Mouse (Mus musculus) brain, embryonic 14.5 days (tissue): ENCODE results near the gene 1500011B03Rik. TPM values are rescaled to one million over a fixed set of nuclear protein-coding genes. Genes with fewer than 3 reads are reported as not detected.

Source experiments
- DNase-seq: peaks from one replicate; pipeline ENCODE4 v3.0.0-alpha.2; 2011; ENCODE audit warnings: low read depth
- CTCF ChIP-seq: fragments of 200-500 bp; IDR thresholded peaks from 2 replicates; pipeline ENCODE4 v1.5.1; 2012; ENCODE audit warnings: inconsistent platforms, mild to moderate bottlenecking, moderate library complexity, borderline replicate concordance; ENCODE audit not compliant: insufficient read depth, insufficient read length; ENCODE audit errors: extremely low read depth
- POLR2A ChIP-seq: fragments of 200-500 bp; IDR thresholded peaks from 2 replicates; pipeline ENCODE4 v1.6.1; 2012; ENCODE audit warnings: mild to moderate bottlenecking, inconsistent platforms, borderline replicate concordance; ENCODE audit not compliant: poor library complexity, insufficient read depth, insufficient read length, severe bottlenecking; ENCODE audit errors: extremely low read depth
- polyA plus RNA-seq: library from polyadenylated mRNA; depleted of rRNA; stranded (reverse); fragments of >200 nt; gene quantifications from 2 replicates; pipeline ENCODE4 v1.2.3, GENCODE M21; 2012; rRNA removed

The 1500011B03Rik gene
- polyA plus RNA-seq, 1 experiment = 204 TPM

DNA sequence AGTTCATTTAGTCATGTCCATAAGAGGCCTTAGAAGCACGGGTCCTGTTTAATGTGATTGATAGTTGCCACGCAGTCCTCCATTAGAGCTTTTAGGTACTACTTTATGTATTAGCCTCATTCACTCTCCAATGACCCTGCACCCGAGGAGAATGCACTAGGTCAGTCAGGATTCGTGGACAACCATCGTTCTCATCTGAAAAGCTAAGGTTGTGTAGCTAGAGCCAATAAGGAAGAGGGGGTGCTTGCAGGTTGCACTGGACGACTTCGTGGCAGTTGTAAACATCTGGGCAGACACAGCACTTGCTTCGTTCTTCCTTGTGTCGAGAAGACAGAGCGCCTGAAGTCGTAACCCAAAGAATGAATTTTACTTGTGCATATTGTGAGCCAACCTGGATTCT lies 49.5 kb downstream of the 1500011B03Rik start:
- TF ChIP-seq CTCF = no peak
- TF ChIP-seq POLR2A = no peak
- no peak for DNase-seq

DNA sequence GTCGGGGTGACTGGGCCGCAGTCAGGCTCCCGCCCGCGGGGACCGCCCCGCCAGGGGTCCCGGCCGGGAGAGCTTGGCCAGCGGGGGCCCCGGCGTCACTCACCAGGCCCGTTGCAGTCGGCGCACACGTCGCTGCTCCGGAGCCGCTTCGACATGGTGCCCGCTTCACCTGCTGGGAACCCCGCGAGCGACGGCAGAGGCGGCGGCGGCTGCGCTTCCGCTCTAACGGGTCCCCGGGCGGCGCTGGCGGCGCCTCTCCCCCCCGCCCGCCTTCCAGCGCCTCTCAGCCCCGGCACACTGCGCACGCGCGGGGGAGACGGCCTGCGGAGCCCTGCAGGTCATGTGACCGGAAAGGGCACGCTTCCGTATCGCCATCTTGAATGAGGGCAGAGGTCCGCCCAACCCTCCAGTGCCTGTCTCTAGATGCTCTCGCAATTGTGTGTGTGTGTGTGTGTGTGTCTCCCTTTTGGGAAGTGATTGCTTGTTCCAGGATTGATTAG lies 50.0 kb downstream of the 1500011B03Rik start:
- peak; percentile 99 for DNase-seq
- TF ChIP-seq CTCF = no peak
- TF ChIP-seq POLR2A = peak; percentile 79

DNA sequence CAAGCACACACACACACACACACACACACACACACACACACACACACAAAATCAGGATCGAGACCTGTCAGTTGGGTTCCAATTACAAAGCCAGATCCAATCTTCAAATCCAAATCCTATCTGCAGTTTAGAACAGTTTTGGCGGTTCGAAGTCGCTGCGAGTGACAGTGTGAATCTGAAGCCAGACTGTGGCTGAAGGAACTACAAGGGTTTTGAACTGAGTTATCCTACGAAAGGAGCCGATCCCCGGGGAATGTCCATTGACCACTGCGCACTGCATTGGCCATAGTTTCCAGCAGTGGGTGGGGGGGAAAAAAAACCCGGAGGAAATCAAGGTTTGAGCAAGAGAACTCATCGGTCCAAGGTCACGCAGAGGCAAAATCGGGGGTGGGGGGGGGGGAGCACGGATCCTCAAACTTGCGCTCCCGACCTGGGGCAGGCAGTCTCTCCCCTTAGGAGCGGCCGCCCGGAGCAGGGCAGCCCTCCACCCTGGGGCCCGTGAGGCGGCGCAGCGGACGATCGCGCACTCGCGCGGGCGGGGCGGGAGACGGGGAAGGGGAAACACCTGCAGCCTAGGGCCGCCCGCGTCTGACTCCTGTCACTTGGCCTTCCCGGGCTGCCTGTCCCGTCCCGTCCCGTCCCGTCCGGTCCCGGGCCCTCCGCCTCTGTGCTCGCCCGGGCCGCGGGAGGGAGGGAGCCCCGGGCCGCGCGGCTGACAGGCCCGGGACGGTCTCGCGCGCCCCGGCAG lies 50.6 kb downstream of the 1500011B03Rik start:
- DNase-seq = no peak
- TF ChIP-seq POLR2A (no peak), CTCF (no peak)

DNA sequence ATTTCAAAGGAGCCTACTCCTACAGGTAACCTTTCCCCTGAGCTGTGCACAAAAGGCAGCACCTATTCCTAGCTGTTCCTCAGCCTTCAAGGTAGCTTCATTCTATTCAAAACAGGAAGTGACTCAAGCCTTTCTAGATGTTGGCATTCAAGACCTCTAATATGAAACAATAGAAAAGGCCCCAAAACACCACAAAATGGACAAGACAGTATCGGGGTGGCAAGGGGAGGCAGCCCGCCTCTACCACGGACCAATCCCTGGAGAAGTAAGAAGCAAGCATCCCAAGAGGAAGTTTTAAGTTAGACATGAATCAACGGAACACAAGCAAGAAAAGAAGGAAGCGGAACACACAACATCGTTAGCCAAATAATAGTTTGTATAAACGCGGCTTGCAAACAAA lies 51.5 kb downstream of the 1500011B03Rik start:
- no peak for TF ChIP-seq CTCF
- TF ChIP-seq POLR2A = no peak

DNA sequence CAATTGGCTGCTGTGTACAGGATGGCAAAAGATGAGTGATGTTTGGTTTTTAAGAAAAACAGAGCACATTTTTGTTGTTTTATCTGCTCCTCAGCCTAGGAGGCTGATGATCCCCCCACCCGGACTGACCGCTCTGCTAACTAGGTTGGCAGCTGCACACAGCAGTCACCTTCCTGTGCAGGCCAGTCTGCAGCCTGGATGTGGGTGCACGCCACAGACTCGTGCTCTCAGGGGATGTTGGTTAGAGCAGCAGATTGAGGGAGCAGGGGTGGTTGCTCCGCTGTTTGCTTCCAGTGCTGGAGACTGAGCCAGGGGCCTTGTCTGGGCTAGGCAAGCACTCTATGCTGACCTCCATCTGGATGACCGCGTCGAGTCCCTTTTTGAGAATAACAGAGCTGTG lies 53.5 kb downstream of the 1500011B03Rik start:
- no peak for DNase-seq
- TF ChIP-seq POLR2A (no peak), CTCF (no peak)

More for the DNA sequence above, 51.5 kb downstream of the 1500011B03Rik start:
- DNase-seq = no peak

DNA sequence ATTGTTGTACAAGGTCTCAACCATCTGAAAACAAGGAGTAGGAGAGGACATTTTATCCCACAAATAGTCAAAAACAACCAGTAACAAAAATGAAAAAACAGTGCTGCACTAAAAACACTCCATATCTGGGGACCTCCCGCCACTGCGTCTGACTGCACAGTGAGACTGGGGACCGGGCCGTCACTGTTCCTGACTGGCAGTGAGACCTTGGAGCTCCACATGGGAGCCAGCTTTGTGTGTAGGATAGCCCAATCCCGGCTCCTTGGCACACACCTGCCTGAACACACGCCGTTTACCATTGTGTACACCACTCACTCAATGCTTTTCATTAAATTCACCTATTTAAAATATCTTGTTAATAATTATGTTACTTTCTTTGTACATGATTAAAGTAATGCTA lies 56.1 kb downstream of the 1500011B03Rik start:
- TF ChIP-seq CTCF (no peak), POLR2A (no peak)
- no peak for DNase-seq

DNA sequence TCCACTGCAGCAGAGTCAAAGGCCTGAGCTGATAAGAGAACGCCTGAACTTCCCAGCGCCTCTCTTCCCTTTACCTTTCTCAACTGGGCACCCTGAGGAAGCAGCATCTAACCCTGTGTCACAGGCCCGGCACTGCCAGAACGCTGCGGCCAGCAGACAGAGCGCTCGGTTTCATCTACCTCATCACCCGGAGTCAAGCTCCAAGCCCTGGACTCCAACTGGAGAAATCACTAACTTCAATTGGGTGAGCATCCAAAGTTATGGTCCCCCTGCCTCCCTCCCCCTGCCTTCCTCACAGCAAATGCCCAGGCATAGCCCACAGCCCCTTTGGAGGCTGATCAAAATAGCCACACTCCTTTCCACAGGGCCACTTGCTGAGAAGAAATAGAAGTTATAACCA lies 56.6 kb downstream of the 1500011B03Rik start:
- DNase-seq = no peak
- no peak for TF ChIP-seq CTCF
- no peak for TF ChIP-seq POLR2A

DNA sequence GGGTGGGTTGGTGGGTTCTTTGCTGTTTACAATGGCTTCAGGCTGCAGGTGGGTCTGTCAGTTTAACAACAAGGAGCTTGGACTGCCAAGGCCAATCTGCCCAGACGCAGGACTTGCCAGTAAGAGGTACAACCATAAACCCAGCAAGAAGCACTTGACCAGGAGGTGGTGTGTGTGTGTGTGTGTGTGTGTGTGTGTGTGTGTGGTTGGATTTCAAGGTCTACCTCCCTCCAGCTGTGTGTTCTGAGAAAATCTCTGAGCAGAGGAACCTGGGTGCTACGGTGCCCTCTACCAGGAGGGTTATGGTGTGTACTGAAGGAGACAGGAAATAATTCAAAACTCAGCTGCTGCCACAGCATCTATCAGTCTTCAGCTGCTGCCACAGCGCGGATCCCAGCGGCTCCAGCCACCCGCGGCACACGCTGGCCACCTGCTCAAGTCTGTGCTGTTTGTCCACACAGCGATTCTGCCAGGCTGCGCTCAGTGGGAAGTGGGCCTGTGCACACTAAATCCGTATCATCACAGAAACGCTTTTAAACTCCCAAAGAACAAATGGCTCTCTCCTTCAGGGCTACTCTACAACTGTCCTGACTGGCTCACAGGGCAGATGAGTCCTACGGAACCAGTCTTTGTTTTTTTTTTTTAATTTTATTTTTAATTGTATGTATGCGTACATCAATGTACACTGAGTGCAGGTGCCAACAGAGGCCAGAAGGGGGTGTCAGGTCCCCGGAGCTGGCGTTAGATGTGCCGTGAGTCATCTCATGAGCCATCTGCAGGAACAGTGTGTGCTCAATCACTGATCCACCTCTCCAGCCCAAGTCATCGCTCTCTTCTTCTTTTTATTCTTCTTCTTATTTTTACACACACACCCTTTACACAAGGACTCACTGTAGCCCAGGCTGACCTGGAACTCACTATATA lies 58.2 kb downstream of the 1500011B03Rik start:
- DNase-seq = peak; percentile 29
- TF ChIP-seq CTCF (0 out of 2 replicates have a peak, but pooled peaks have one; percentile 11), POLR2A (no peak)

DNA sequence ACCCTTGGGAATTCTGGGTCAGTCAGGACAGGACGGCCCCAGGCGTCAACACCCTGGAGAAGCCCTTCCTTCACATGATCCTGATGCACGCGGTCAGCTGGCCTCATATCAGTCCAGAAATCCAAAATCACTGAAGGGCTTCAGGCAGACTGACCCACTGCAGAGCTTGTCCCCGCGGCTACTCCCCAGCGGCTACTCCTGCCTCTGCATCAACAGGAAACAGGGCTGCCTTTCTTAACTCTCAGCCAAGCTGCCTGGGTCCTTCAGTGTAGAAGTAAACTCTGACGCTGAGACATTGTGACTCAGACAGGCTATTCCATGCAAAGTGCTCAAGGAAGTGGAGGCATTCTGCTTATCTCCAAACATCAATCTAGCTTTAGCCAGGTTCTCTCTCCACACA lies 61.3 kb downstream of the 1500011B03Rik start:
- no peak for DNase-seq
- no peak for TF ChIP-seq POLR2A
- no peak for TF ChIP-seq CTCF

DNA sequence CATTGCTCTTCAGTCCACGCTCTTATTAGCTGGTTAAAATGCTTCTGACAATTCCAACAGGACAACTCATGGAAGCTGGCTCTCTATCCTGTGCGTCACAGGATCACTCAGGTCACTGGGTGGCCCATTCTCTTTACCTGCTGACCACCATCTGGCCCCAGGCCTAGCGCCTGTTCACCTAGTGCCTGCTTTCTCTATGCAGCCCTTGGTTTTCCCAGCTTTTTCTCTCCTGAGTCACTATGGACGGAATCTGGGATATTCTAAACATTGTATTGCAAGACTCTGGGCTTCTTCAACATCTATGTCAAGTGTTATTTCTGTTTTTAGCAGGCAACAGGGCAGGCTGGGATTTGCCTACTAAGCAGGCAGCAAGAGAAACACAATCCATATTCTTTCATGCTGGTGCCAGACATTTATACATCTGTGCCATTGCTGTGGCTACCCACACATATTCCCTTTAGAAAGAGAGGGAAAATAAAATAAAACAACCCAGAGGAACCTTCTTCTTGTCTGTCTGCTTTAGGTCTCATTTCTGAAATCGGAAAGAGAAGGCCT lies 63.7 kb downstream of the 1500011B03Rik start:
- TF ChIP-seq CTCF = no peak
- no peak for DNase-seq

Other genes starting within 250 kb of the 1500011B03Rik start
- 1.5 and 1.7 TPM in 2 replicates for gene Trpv4, start 165.0 kb downstream of the 1500011B03Rik start, polyA plus RNA-seq
- 29.3 and 33.1 TPM in 2 replicates for gene Gltp, start 132.5 kb downstream of the 1500011B03Rik start, polyA plus RNA-seq
- gene Tchp, start 115.7 kb downstream of the 1500011B03Rik start, polyA plus RNA-seq = 31.1 and 32.2 TPM in 2 replicates
- gene Ankrd13a, start 48.8 kb downstream of the 1500011B03Rik start, polyA plus RNA-seq = 51.3 and 58.6 TPM in 2 replicates
- gene Git2, start 48.0 kb downstream of the 1500011B03Rik start, polyA plus RNA-seq = 48.6 and 57.5 TPM in 2 replicates
- not detected in 2 replicates for gene 4930519G04Rik, start 30.2 kb upstream of the 1500011B03Rik start, polyA plus RNA-seq
- 1.9 and 2.6 TPM in 2 replicates for gene Gm9936, start 35.2 kb upstream of the 1500011B03Rik start, polyA plus RNA-seq
- gene Oasl2, start 73.5 kb upstream of the 1500011B03Rik start, polyA plus RNA-seq = 1.5 and 3.3 TPM in 2 replicates
- 0.21 and 0.42 TPM in 2 replicates for gene Oasl1, start 99.8 kb upstream of the 1500011B03Rik start, polyA plus RNA-seq
- 69.2 and 72.7 TPM in 2 replicates for gene 2210016L21Rik, start 118.7 kb upstream of the 1500011B03Rik start, polyA plus RNA-seq
- gene Hnf1a, start 147.6 kb upstream of the 1500011B03Rik start, polyA plus RNA-seq = not detected in 2 replicates
- 129 TPM in 2 replicates for gene Sppl3, start 187.7 kb upstream of the 1500011B03Rik start, polyA plus RNA-seq